Mouse (Mus musculus) bone marrow macrophage, adult 2 months (primary cell): ENCODE results near the gene Paqr5.

ENCODE experiments used
- CTCF ChIP-seq: IDR thresholded peaks from 2 replicates; pipeline ENCODE4 v1.5.1; 2012; ENCODE audit warnings: low read depth, mild to moderate bottlenecking, low read length, moderate library complexity
- POLR2A ChIP-seq: IDR thresholded peaks from 2 replicates; pipeline ENCODE4 v1.6.1; 2012; ENCODE audit warnings: mild to moderate bottlenecking, low read depth, low read length, borderline replicate concordance

DNA sequence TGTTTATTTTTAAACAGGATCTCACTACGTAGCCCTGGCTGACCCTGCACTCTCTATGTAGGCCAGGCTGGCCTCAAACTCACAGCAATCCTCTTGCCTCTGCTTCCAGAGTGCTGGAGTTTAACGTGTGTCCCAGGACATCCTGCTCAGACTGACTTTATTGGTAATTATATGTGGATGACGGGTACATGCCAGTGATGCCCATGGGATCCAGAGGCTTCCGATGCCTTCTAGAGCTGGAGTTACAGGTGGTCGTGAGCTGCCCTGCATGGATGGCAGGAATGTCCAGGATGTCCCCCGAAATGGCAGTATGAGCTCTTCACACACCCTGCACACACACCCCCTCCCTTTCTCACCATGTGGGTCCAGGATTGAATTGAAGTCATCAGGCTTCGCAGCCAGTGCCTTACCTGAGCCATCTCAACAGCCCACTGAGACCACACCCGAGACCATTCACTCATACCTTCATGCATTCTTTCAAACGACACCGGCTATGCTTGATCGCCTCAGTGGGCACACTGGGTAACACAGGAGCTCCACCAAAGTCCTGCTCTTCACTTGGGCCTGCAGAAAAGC lies 117.7 kb downstream of the Paqr5 start:
- TF ChIP-seq POLR2A (no peak), CTCF (no peak)
